Mouse (Mus musculus): ENCODE measurements around the gene Spats2l. TPM values are rescaled to one million over a fixed set of nuclear protein-coding genes. Genes with fewer than 3 reads are reported as not detected.

Gene Spats2l
- polyA plus RNA-seq, 1 experiment from 2014 or later, result 9.2 TPM

DNA sequence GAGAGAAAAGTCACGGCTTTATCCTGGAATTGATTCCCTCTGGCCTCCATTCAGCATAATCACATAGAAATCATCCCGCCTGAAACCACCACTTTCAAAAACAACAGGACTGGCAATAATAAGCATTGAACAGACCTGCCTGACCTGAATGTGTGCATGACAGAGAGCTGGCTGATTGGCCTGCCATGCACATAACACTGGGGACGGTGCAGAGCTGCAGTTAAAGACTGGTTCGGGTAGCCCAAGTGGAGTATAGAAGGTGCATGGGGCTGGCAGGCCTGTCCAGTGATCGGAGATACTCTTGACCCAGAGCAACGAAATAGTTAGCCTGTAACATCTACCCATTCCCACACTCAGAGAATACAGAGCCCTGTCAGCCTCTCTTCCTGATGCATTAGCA, 168.3 kb downstream of the Spats2l start:
- WGBS (ENCODE audit: insufficient replicate concordance), result 71% methylated on average over 6 of the region's 6 CpGs
- Histone ChIP-seq H3K9ac (no peak overlapping the region), H3K4me3 (replicated peaks) (no peak overlapping the region), H3K4me1 (replicated peaks) (no peaks in the 10 kb centered on the region), H3K27me3 (no peaks in the 10 kb centered on the region), H3K9me3 (replicated peaks) (no peaks in the 10 kb centered on the region), H3K36me3 (replicated peaks) (no peaks in the 10 kb centered on the region), H3K4me2 (no peak overlapping the region), H3K27ac (replicated peaks) (no peak overlapping the region)
- ATAC-seq (ENCODE audit: insufficient read depth), result no peak

DNA sequence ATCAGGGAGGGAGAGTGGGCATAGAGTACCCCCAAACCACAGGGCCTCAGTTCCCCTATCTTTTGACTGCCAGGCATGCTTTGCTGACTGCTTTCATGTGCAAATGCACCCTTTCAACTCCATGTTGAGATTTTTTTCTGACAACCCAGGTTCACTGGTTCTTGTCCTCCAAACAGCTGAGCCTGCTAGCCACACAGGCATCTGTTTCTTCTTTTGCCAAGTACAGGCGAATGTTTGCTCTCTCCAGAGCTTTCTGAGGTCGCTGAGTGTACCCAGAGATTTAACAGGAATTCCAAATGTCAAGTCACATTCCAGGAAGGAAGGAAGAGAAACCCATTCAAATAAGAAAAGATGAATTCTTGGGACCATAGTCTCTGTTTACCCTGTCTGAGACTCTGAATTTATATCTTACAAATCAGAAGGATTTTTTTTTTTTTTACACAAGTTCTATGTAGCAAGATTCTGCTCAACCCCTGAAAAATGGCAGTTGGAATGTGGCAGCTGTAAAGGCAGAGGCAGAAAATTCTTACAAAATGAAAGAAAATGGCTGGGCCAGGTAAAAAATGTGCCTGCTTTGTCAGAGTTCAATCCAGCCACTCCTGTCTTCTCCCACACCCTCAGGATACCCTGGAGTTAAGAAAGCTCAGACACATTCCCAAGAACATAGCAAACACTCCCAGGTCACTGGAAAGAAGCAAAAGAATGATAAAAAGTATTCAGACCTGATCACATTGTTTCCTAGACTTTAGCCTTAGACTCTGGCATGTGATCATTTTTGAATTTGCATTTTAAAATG, 173.8 kb downstream of the Spats2l start:
- 26% methylated on average over 2 of the region's 2 CpGs for WGBS (ENCODE audit: insufficient replicate concordance)
- no peaks in the 10 kb centered on the region for H3K27me3 ChIP-seq

DNA sequence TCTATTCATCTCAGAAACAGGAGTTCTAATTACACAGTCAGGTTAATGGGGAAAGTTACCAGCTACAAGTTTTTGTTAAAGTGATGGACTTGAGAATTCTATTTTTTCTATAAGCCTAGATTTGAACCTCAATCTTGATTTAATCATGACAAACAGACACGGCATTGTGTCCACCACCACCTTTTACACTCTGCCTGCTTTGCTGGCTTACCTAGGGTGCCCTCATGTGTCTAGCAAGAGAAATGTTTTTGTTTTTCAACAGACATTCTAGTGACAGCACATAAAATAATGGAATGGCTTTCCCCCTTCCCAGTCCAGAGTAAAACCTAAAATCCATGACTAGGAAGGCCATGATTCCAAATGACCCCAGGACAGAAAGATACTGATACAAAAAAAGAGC, 175.2 kb downstream of the Spats2l start:
- no peak overlapping the region for H3K27ac ChIP-seq (replicated peaks)
- WGBS (ENCODE audit: insufficient replicate concordance), result 22% methylated on average over 1 of the region's 1 CpGs
- no peak overlapping the region for H3K4me3 ChIP-seq (replicated peaks)
- H3K36me3 ChIP-seq (replicated peaks), result no peaks in the 10 kb centered on the region
- H3K9ac ChIP-seq, result no peak overlapping the region
- no peak for ATAC-seq (ENCODE audit: insufficient read depth)
- no peaks in the 10 kb centered on the region for H3K9me3 ChIP-seq (replicated peaks)
- no peaks in the 10 kb centered on the region for H3K27me3 ChIP-seq
- H3K4me2 ChIP-seq, result no peak overlapping the region
- H3K4me1 ChIP-seq (replicated peaks), result no peaks in the 10 kb centered on the region

More for the DNA sequence above, 173.8 kb downstream of the Spats2l start:
- H3K4me2 ChIP-seq, result no peak overlapping the region
- H3K36me3 ChIP-seq (replicated peaks), result no peaks in the 10 kb centered on the region
- H3K4me3 ChIP-seq (replicated peaks), result no peak overlapping the region
- no peaks in the 10 kb centered on the region for H3K9me3 ChIP-seq (replicated peaks)
- H3K4me1 ChIP-seq (replicated peaks), result no peaks in the 10 kb centered on the region
- no peak overlapping the region for H3K9ac ChIP-seq
- no peak for ATAC-seq (ENCODE audit: insufficient read depth)
- H3K27ac ChIP-seq (replicated peaks), result no peak overlapping the region

DNA sequence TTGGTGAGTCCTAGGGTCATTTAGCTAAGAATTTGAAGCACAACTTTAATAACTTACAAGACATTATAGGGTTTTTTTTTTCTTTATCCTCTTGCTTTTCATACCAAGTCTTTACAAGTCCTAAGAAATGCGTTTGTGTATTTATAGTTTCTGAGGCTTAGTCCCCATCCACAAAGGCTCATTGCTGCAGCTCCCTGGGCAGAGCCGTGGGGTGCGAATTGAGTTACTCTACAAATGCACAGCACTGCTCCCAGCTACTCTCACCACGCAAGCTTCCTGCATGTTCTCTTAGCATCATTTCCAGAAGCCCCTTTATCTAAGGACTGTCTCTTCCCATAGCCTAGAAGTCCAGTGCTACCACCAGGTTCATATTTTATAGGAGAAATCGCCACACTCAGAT, 175.8 kb downstream of the Spats2l start:
- no peak for ATAC-seq (ENCODE audit: insufficient read depth)
- Histone ChIP-seq H3K4me3 (replicated peaks) (no peak overlapping the region), H3K9ac (no peak overlapping the region), H3K27ac (replicated peaks) (no peak overlapping the region), H3K36me3 (replicated peaks) (no peaks in the 10 kb centered on the region), H3K4me2 (no peak overlapping the region), H3K4me1 (replicated peaks) (no peaks in the 10 kb centered on the region), H3K27me3 (no peaks in the 10 kb centered on the region), H3K9me3 (replicated peaks) (no peaks in the 10 kb centered on the region)
- 70% methylated on average over 5 of the region's 5 CpGs for WGBS (ENCODE audit: insufficient replicate concordance)

DNA sequence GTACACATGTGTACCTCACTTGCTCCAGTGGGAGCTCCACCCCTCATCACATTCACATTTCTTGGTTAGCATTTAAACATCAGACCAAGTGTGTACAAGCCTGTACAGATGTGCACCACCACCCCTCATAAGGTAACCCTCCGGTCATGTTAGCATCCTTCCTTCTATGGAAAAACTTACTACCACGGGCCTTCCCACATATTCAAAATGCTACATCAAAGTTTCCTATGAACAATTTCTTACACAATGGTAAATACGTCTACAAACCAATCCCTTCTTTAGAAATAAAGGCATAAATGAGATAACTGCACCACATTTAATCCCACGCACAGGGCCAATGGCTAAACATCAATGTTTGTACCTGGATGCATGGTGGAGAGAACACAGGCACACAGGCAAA, 178.5 kb downstream of the Spats2l start:
- no peak overlapping the region for H3K27ac ChIP-seq (replicated peaks)
- ATAC-seq (ENCODE audit: insufficient read depth), result no peak
- WGBS (ENCODE audit: insufficient replicate concordance), result 81% methylated on average over 4 of the region's 4 CpGs
- no peaks in the 10 kb centered on the region for H3K9me3 ChIP-seq (replicated peaks)
- no peak overlapping the region for H3K4me3 ChIP-seq (replicated peaks)
- no peaks in the 10 kb centered on the region for H3K4me1 ChIP-seq (replicated peaks)
- no peak overlapping the region for H3K9ac ChIP-seq
- peaks cover 8% of the 10 kb centered on the region; the same call in 1 of the 2 replicates for H3K36me3 ChIP-seq (replicated peaks)
- no peak overlapping the region for H3K4me2 ChIP-seq
- H3K27me3 ChIP-seq, result no peaks in the 10 kb centered on the region

DNA sequence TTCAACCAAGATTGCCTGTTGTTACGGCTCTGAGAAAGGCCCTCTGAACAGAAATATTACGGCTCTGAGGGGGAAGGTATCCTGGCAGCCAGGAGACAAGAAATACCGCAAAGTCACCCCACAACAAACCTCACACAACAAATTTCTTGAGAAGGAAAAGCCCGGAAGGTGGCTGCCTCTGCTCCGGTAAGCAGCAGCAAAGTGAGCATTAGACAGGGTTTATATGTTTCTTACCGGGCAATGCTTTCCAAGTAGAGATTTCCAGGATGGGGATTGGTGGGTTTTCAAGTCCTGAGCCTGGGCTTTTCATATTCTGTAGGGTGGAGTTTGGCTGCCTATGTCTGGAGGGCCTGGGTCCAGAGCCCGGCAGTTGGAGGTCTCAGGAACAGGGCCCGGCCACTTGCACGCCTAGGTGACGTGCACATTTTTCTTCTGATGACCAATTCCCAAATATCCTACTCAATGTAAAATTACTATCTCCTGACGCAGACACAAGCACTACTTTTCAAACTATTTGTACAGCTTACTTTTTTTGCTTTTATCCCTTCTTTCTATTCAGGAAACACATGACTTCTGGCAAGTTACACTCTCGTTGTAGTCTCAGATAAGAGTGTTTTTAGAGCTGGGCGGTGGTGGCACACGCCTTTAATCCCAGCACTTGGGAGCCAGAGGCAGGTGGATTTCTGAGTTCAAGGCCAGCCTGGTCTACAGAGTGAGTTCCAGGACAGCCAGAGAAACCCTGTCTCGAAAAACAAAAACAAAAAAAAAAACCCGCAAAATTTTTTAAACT, 179.8 kb downstream of the Spats2l start:
- WGBS (ENCODE audit: insufficient replicate concordance), result 68% methylated on average over 16 of the region's 16 CpGs
- H3K9me3 ChIP-seq (replicated peaks), result no peaks in the 10 kb centered on the region
- peaks cover 8% of the 10 kb centered on the region for H3K36me3 ChIP-seq (replicated peaks)
- H3K4me1 ChIP-seq (replicated peaks), result no peaks in the 10 kb centered on the region
- no peak for ATAC-seq (ENCODE audit: insufficient read depth)
- no peaks in the 10 kb centered on the region for H3K27me3 ChIP-seq
- H3K27ac ChIP-seq (replicated peaks), result no peak overlapping the region
- no peak overlapping the region for H3K4me2 ChIP-seq
- H3K4me3 ChIP-seq (replicated peaks), result no peak overlapping the region
- H3K9ac ChIP-seq, result no peak overlapping the region

DNA sequence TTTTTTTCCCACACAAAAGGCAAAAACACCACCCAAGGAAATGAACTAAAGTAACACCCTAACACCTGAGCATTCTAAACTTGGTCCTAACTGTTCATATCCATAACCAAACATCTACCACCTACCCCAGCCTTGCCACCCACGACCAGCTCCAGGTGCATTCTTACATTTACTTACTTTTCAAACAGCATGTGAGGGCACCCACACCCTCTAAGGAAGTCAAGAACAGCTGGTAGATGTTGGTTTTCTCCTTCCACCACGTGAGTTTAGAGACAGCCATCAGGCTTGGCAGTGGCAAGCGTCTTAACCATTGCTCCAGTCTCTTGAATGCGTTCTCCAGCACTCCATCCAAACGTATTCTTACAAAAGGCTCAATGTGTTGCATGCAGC, 180.4 kb downstream of the Spats2l start:
- H3K27ac ChIP-seq (replicated peaks), result no peak overlapping the region
- ATAC-seq (ENCODE audit: insufficient read depth), result no peak
- H3K9ac ChIP-seq, result no peak overlapping the region
- no peaks in the 10 kb centered on the region for H3K4me1 ChIP-seq (replicated peaks)
- H3K36me3 ChIP-seq (replicated peaks), result peaks cover 14% of the 10 kb centered on the region
- no peaks in the 10 kb centered on the region for H3K27me3 ChIP-seq
- 61% methylated on average over 5 of the region's 5 CpGs for WGBS (ENCODE audit: insufficient replicate concordance)
- no peak overlapping the region for H3K4me3 ChIP-seq (replicated peaks)
- H3K4me2 ChIP-seq, result no peak overlapping the region
- H3K9me3 ChIP-seq (replicated peaks), result no peaks in the 10 kb centered on the region

DNA sequence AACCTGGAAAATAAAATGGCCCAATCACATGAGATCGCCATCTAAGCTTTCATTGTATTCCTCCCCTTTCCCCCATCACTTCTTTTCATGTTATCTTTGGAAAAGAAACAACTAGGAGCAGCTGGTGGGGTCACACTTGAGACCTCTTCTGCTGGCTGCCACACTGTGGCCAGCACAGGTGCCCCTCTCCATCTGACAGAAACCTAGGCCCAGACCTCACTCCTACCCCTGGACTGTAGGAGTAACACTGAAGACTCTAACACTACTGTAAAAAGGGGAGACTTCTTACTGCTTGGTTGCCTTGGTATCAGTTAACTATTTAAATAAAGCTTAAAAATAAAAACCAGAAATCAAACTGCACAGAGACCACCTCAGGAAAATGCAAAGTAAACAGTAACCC, 181.8 kb downstream of the Spats2l start:
- Histone ChIP-seq H3K9me3 (replicated peaks) (no peaks in the 10 kb centered on the region), H3K4me3 (replicated peaks) (no peak overlapping the region), H3K36me3 (replicated peaks) (peaks cover 17% of the 10 kb centered on the region), H3K9ac (no peak overlapping the region), H3K27ac (replicated peaks) (no peak overlapping the region), H3K4me1 (replicated peaks) (no peaks in the 10 kb centered on the region), H3K4me2 (no peak overlapping the region), H3K27me3 (no peaks in the 10 kb centered on the region)
- 79% methylated on average over 1 of the region's 1 CpGs for WGBS (ENCODE audit: insufficient replicate concordance)
- no peak for ATAC-seq (ENCODE audit: insufficient read depth)

GRCm38 (mm10) chr1:57969327-57970271, 195.6 kb downstream of the Spats2l start:
- no peaks in the 10 kb centered on the region for H3K27me3 ChIP-seq
- H3K9ac ChIP-seq, result peak overlapping the region; percentile 86
- peak overlapping the region; percentile 80 for H3K4me3 ChIP-seq (replicated peaks)
- peak; percentile 96 for ATAC-seq (ENCODE audit: insufficient read depth)
- H3K36me3 ChIP-seq (replicated peaks), result no peaks in the 10 kb centered on the region
- H3K4me1 ChIP-seq (replicated peaks), result peaks cover 19% of the 10 kb centered on the region
- WGBS (ENCODE audit: insufficient replicate concordance), result under 1% methylated on average over 65 of the region's 65 CpGs
- H3K27ac ChIP-seq (replicated peaks), result peak overlapping the region; percentile 59
- peak overlapping the region; percentile 90 for H3K4me2 ChIP-seq
- H3K9me3 ChIP-seq (replicated peaks), result no peaks in the 10 kb centered on the region

DNA sequence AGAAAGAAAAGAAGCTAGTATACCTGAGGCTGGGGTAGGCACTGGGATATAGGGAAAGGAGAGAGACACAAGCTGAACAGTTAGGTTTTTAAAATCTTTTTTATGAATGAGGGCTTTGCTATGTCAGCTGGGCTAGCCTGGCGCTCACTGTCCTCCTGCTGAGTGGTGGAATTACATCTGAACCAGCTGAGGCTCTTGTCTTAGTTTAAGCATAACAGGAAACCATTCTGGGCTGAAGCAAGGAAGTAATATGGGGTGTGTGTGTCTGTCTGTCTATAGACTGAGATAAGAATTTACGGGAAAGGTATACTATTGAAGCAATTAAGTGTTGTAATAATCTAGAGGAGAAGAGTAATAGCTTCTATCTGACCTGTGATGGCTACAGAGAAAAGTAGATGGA, 197.6 kb downstream of the Spats2l start:
- Histone ChIP-seq H3K4me1 (replicated peaks) (peaks cover 19% of the 10 kb centered on the region), H3K4me3 (replicated peaks) (no peak overlapping the region), H3K27me3 (no peaks in the 10 kb centered on the region), H3K9me3 (replicated peaks) (no peaks in the 10 kb centered on the region), H3K27ac (replicated peaks) (no peak overlapping the region), H3K36me3 (replicated peaks) (no peaks in the 10 kb centered on the region), H3K4me2 (no peak overlapping the region), H3K9ac (no peak overlapping the region)
- ATAC-seq (ENCODE audit: insufficient read depth), result no peak
- WGBS (ENCODE audit: insufficient replicate concordance), result 11% methylated on average over 2 of the region's 2 CpGs

DNA sequence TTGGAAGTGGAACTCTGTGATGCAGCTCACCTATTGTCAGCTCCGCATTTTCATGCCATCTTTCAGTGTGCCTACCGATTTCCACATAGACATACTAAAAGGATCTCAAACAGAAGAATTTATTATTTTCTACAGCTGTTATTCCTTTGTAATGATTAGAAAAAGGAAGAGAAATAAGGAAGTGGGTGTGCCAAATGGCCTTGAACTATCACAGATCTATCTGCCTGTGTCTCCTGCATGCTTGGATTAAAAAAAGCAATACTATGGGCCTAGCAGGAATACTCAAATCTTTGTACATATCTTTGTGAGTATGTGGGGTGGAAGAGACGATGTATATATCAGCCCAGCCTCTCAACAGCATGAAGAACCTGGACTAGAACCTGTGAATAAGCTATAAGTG, 202.9 kb downstream of the Spats2l start:
- no peaks in the 10 kb centered on the region for H3K36me3 ChIP-seq (replicated peaks)

More for the DNA sequence above, 202.9 kb downstream of the Spats2l start:
- H3K4me3 ChIP-seq (replicated peaks), result no peak overlapping the region
- ATAC-seq (ENCODE audit: insufficient read depth), result no peak
- no peaks in the 10 kb centered on the region for H3K9me3 ChIP-seq (replicated peaks)
- no peaks in the 10 kb centered on the region for H3K27me3 ChIP-seq
- H3K27ac ChIP-seq (replicated peaks), result no peak overlapping the region
- H3K4me2 ChIP-seq, result no peak overlapping the region
- H3K4me1 ChIP-seq (replicated peaks), result no peaks in the 10 kb centered on the region
- whole genome bisulfite sequencing (ENCODE audit: insufficient replicate concordance), result 65% methylated on average over 3 of the region's 3 CpGs
- no peak overlapping the region for H3K9ac ChIP-seq
